Mouse (Mus musculus) regulatory T cell (primary cell): Measurements from ENCODE around the gene Gm28308.

Source experiments
- in situ Hi-C: fragments of 300-600 bp; cut with MboI, MseI; formaldehyde crosslinking; loops from one replicate; pipeline ENCODE4 v1.15.1; 2025; ENCODE audit warnings: high pct_unique_total_duplicates

The Gm28308 gene

DNA sequence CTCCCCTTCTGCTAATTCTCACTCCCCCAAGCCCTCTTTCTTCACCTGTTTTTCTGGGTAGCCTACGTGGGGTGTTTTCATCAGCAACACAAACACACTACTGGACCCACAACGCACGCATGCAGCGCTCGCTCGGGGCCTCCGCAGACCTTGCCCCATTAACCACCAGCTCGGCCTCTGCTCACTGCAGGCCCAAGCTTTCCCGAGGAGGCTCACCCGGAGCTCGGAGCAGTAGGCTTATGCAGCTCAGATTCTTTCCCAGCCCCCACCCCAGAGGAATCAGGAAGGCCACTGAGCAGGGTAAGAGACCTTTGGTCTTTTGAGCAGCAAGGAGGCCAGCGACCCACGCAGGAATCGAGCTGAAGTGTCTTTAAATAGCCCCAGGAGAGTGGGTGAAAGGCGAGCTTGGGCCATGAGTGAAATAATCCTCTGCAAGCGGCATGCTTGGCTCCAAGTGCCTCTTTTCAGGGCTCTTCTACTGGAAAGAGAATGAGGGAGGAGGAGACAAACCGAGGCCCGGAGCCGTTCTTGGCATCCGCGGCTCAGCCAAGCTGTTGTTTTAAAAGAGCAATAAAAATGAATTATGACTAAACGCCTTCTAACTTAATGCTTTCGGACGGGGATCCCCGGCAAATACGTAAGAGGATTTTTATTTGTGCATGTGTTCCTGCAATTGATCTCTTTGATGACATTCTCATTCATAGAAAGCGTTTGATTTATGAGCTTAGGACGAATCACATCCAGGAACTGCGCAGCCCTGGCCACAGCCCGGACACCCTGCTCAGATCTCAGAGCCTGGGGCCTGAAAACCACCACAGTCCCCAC lies 52.4 kb downstream of the Gm28308 start:
- in situ Hi-C loops: no loop called here

DNA sequence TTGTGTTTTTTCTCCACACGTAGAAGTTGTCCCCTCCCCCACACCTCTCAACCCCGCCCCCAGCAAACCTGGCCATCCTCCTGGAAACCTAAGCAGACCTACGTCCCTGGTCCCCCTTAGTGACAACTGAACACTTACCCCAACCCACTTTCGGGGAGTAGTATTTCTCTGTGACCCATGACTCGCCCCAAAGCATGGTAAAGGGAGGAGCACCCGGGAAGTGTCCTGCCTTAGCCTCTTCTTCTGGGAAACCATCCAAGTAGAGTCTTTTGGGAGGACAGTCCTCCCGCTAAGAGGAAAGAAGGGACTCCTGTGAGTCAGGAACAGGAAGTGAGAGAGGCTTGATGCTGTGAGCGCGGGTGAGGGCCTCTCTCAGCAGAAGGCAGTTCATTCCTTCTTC lies 53.2 kb downstream of the Gm28308 start:
- in situ Hi-C loops: no loop called here

DNA sequence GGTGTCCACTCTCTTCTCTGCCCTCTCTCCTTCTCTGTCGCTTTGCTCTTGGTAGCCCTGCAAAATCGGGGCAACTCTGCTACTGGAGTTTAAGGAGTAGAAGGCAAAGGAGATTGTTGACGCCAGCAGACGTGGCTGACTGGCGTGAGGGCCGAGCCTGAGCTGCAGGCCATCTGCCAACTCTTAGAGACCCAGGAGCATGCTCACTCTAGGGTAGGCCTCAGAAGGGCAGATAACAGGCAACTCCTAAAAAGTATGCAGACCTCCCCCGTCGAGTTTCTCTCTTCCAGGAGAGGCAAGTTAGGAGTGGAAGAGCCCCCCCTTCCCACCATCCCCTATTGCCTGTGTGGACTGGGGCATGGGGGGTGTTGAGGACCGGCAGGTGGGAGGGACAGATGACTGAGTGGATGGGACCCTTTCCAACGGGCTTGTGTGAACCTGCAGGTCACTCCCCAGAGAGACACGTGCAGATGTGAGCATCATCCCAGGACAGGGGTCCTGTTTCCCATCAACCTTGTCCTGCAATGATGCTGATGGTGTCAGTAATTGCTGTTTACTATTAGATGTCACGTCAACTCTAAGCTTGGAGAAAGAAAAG lies 53.9 kb downstream of the Gm28308 start:
- in situ Hi-C loops: no loop called here

DNA sequence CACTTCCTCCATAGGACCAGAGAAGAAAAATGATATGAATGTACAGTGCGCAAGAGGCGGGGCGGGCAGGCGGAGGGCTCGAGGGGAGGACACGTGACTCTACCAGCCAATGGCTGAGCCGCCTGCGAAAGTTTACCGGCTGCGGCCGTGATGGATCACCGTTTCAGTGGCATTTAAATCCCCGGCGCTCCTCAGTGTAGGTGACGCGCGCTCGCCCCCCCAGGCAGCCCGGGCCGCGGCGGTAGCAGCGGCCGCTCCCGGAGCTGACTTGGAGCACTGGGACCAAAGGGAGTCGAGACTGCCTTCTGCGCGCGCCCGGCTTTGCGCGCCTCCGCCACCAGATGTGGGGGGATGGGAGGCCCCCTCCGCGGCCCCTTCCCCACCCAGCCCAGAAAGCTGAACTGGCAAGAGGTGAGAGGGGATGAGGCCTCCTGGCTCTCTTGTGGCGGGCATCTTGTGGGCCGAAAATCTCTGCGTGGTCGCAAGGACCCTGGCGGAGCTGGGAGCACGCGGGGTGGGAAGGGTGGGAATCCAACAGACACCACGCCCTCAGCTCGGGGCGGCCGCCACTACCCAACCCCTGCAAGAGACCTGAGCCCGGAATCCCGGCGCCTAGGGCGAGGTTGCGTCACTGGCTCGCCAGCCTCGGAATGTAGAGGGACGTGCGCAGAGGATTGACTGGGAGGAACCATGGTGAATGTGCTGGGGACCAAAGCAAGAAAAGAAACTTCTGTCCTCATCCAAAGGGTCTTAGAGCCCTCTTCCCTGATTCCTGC lies 54.7 kb downstream of the Gm28308 start, which contains the start of gene Hoxa1:
Gene Hoxa1, minus strand, starts transcription at position 42 of the 776 bp plus-strand sequence.
- in situ Hi-C loops: no loop called here

DNA sequence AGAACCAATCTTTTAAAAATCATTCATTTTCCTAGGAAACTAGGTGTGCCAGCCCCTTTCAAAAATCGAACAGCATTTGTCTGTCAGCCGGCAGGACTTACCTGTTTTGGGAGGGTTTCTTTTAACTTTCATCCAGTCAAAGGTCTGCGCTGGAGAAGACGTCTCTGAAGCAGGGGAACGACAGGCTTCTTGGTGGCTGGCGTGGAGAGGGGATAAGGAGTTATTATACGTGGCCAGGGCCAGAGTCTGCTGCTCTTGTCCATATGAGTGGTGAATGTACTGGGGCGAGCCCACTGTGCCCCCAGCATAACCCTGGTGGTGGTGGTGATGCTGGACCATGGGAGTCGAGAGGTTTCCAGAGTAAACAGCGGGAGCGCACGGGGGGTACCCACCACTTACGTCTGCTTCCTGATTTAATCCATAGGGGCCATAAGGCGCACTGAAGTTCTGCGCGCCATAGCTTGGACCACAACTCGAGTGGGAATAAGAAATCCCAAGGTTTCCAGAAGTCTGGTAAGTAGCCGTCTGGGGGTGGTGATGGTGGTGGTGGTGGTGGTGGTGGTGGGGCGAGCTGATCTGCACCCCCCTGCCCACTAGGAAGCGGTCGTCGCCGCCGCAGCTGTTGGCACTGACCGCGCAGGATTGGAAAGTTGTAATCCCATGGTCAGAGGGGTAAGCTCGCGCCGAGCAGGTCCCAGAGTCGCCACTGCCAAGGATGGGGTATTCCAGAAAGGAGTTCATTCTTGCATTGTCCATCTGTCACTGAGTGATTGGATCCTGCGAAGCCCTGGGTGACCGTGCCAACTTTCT lies 55.5 kb downstream of the Gm28308 start:
- in situ Hi-C loops: no loop called here

DNA sequence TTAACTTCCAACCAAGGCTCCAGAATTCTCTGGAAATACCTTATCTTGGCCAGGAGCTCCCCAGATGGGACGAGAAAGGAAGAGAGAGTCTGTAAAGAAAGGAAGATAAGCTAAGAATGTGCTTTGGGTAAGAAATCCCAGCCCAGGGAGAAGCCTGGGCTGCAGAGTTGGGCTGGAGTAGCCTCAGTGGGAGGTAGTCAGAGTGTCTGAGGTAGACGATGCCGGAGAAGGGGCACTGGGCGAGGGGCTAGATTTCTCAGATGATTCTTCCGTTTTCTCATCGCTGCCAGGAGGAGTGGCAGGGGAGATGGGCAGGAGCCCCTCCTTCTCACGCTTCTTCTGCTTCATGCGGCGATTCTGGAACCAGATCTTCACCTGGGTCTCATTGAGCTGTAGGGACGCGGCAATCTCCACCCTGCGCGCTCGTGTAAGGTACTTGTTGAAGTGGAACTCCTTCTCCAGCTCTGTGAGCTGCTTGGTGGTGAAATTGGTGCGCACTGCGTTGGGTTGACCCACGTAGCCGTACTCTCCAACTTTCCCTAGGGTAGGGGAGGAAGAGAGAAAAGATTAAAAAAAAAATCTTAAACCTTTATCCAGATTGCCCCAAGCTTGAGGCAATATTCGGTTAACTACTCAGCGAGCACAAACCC lies 56.5 kb downstream of the Gm28308 start:
- in situ Hi-C loops: no loop called here

DNA sequence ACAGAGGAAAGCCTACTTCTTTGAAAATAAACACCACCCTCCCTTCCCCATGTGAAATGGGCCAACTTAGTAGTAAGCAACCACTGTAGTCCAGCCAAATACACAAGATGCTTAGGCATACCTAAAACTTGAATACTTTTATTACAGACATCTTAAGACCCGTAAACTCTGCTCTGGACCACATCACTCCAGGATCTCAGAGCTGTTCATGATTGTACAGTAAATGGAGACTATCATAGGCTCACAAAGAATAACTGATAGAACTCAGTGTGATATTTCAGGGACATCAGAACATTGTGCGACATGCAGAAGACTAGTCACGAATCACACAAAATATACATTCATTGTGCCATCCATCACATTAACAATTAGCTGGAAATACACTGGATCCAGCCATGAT lies 57.7 kb downstream of the Gm28308 start:
- in situ Hi-C loops: no loop called here

DNA sequence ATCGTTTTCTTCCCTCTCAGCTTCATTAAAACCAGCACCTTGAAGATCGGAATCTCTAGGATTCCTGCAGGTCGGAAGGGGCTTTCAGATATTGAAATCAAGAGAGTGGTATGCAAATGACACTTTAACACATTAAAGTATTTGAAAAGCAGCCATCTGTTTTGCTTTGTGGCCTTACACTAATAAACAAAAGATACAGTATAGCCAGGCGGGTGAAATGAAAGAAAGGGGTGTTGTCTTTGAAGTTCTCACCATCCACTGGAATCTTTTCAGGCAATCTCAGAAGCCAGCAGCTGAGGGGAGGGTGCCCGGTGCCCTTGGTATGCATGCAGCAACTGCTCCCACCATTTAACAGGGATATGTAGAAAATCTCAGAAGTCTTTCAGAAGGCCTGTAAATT lies 59.1 kb downstream of the Gm28308 start:
- in situ Hi-C loops: no loop called here

DNA sequence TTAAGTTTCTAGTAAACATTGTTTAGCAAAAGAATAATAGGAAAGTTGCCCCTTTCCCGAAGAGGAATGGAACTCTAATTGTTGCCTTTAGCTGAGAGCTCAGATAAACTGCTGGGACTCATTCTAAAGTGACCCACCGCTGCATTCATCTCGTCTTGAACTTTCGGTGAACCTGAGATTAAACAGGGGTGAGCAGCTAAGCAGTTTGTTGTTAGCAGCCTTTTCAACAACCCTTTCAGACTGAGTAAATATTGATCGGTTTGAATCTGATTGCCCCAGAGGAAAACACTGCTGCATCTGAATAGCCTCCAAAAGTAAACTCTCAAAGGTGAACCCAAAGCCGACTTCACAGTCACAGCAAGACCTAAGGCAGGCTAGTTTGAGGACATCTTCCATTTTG lies 59.9 kb downstream of the Gm28308 start:
- in situ Hi-C loops: no loop called here

DNA sequence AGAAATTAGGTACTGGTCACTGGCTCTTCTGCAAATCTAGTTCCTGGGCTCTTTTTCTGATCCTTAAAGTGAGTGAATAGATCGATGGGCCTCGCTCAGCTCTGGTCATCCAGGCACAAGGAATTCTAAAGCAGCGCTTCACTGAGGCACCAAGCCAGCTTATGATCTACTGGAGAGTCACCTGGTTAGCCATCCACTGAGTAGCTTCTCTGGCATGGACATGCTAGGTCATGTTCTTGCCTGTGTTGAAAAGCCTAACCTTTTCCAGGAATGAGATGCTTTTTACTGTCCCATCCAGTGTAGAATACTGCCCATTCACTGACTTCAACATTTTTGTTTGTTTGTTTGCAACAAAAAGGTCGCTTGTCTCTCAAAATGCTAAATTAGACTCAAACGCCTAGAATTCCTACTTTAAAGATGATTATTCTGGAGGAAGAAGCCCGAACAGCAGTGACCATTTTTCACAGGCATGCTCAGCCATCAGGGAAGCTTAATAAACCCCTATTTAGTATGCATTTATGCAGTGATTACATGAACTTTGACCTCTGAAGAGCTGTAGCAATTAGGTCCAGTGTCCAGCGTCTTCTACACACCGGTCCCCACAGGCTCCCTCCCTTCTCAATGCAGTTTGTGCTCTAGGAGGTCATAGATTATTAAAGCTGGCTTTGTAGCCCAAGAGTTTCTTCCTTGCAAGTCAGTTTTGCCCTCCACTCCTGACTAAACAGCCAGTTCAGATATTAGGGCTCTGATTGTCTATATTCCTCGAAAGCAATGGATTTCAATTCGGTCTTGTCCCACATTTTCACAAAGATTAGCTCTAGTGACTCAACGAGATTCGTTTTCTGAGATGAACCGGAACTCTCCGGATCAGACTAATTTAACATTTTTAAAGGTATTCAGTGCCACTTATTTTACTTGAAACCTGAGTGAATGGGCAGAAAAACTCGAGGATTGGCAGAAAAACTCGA lies 60.6 kb downstream of the Gm28308 start:
- in situ Hi-C loops: no loop called here

DNA sequence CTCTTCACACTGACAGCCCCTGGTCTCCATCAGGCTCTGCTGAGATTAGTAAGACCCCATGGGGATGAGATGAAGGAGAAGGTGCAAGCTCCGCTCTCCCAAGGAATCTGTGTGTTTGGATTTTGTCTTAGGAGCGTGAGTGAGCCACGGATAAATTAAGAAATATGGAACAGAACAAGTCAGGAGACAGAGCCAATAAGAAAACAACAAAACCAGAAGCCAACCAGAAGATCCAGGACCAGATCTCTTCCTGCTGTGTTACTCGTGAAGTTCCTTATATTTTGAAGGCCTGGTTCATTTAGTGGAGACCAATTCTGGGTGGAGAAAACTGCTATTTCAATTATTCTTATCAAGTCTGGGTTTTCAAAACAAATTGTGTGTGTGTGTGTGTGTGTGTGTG lies 61.6 kb downstream of the Gm28308 start:
- in situ Hi-C loops: no loop called here

DNA sequence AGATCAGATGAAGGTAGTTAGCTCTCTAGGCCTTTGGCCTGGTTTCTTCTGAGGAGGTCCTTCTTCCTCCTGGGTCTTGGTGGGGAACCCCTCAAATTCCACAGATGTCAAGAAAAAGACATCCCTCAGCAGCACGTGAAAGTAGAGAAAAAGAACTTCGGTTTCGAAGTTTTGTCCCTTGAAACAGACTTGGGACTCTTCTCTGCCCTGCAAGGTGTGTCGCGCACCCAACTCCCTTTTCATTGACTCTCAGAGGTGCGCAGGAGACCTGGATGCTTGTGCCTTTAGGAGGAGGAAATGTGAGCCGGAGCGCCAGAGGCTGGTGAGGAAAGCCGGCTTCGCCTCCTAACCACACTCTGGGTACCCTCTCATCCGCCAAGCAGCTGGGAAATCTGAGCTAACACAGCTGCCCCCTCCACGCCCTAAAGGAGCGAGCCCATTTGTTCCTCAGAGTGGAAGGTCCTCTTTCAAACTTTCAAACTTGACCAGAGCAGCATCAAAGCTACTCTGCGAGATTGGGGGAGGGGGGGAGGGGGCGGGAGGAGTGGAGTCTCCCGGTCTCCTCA lies 62.7 kb downstream of the Gm28308 start:
- in situ Hi-C loops: no loop called here

DNA sequence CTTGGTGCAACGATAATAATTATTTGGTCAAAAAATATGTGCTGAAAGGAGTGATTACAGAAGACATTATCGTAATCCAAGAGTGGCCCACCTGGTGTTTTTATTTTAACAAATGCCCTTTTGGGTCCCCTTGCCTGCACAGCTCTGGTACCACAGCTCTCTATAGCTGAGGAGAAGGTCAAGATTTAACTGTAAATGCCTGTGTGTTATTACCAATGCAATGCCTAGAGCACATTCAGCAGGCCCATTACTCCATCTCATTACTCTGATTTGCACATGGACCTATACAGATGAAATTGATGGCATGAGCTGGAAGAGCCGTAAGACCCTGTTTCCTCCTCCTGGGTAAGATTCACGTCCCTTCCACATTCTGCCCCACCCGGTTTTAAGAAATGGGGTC lies 74.0 kb downstream of the Gm28308 start:
- in situ Hi-C loops: loop anchor here (5.0 to 10.0 kb wide), 2 partner anchors 63 to 1254 kb away; partner anchors contain the start of gene Hoxa5

DNA sequence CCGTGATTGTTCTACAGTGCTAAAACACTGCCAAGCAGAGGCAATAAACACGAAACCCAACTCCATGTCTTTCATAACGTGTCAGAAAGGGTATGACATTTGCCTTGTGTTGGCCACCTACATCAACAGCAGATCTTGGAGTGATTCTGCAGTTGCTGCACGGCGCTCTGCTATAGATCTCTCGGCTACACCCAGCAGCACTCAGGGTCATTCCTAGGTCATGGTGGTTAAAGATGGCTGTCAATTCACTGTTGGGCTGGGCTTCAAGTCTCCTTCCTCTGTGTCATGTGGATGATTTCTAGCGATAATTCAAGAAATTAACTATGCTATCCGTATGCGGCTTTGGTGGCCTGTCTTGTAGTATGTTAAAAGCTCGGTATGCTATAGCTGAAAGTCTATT lies 74.6 kb downstream of the Gm28308 start:
- in situ Hi-C loops: loop anchor here (5.0 to 10.0 kb wide), 2 partner anchors 64 to 1254 kb away; partner anchors contain the start of gene Hoxa5

DNA sequence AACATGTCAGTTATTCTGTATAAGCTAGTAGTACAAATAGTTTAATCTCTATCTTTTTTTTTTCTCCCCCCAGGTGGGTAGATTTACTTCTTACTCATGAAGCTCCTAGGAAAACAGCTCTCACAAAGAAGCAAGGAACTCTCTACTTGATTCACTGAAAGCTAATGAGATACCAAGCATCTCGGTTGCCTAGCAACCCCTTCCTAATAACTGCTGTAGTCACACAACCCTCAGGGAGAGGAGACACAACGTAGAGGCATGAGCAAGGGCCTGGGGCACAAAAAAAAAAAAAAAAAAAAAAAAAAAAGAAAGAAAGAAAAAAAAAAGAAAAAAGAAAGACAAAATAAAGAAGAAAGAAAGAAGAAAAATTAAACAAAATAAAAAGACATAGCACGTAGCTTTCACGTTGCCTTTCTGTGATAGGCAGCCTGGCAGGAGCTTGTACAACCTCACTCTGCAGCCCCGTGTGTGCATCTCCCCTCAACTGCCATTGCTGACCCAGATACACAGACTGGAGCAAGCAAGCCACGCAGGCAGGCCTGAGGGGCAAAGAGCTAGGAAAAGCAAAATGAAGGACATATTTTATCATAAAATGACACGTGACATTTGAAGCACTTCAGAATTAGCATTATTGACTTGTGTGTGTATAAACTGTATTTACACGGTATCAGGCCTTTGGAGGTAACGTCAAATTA lies 75.2 kb downstream of the Gm28308 start:
- in situ Hi-C loops: loop anchor here (5.0 to 10.0 kb wide), 2 partner anchors 64 to 1253 kb away; partner anchors contain the start of gene Hoxa5

DNA sequence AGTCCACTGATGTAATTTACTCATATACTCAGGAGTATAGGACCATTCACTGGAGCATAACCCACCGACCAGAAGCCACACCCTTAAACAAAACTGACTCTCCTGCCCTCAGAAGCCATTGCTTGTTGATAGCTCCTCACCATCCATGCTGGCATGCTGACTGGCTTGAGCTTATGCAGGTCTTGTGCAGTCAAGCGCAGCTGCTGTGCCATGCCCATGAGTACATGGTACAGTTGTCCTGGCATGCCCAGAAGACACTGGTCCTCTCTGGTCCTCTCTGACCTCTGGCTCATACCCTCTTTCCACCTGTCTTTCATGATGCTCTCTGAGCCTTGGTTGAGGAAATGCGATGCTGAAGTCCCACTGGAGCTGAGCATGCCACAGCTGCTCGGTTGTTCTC lies 89.5 kb downstream of the Gm28308 start:
- in situ Hi-C loops: no loop called here

DNA sequence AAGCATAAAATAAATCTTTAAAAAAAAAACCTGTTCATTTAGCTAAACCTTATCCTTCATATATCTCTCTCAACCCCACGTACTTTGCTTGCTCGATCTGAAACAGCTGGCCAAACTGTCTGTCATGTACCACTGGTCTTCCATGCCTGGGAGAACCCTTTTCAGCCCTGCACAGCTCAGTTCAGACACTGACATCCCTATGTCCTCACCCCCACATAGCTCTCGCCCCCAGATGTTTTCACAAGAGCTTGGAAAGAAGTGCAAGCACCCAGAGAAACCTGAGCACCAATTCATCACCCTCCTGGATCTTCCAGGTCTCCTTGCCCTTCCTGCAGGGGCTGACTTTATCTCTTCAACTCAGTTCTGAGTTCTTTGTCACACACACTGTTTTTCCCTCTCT lies 92.0 kb downstream of the Gm28308 start:
- in situ Hi-C loops: no loop called here

DNA sequence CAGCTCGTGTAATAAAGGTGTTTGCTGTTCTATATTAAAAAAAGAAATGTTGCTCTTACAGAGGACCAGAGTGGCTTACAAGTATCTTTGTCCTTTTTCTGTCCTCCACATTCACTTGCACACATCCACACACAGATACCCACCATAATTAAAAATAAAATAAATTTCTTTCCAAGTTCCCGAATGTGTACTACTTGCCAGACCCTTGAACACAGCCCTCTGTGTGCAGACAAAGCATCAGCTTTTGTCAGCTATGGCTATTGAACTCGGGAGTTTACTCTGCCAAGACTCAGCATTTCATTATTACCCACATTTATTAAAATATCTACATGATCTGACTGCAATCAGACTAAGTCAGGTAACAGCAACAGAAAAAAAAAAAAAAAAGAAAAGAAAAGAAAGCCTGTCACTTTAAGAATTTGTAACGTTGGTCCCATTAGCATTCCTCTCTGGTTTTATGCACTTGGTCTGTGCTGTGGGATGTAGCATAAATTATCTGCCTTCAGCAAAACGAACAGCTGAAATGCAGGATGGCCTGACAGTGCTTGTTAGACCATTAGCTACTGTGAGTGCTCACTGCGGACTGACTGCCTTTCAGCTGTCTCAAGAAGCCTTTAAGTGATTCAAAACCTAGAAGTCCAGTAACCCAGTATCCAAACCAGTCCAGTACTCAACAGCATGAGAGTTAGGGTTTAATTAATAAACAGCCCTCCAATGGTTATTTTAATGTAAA lies 94.1 kb downstream of the Gm28308 start:
- in situ Hi-C loops: no loop called here
